Mouse (Mus musculus) embryo, embryonic 10.5 days (tissue): ENCODE data around the gene Dck.

Source experiments
- DNase-seq: peaks from one replicate; pipeline ENCODE4 v3.0.0-alpha.2; 2015; ENCODE audit warnings: low spot score

The Dck gene

DNA sequence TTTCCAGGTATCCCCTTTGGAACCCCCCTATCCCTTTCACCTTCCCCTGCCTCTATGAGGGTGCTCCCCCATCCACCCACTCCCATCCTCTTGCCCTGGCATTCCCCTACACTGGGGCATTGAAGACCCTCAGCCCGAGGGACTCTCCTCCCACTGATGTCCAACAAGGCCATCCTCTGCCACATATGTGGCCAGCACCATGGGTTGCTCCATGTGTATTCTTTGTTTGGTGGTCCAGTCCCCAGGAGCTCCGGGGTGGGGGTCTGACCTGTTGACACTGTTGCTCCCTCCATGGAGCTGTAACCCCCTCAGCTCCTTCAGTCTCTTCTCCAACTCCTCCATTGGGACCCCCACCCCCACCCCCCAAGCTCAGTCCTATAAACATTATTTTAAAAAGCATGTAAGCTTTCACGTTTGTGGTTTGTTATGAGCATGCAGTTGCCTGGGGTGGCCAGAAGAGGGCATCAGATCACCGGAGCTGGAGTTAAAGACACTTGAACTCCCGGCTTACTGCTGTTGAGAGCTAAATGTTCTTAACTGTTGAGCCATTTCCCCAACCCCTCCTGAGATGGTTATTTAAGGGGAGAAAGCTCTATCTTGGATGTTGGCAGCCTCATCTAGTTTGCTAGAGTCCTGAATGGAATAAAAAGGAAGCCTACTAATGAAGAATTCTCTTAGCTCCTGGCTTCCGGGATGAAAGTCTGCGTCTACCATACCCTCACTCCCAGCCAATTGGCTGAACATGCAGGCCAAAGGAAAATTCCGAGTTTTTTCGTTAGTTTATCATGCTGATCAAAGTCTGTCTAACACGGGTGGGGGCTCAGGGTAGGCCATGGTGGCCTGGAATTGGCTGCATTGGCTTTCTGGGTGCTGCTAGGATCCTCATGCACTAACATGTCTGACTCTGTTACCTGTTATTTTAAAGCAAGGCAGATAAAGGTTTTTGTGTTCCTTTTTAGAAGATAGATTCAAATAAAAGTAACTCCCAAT lies 26.8 kb downstream of the Dck start:
- peak; percentile 79 for DNase-seq

DNA sequence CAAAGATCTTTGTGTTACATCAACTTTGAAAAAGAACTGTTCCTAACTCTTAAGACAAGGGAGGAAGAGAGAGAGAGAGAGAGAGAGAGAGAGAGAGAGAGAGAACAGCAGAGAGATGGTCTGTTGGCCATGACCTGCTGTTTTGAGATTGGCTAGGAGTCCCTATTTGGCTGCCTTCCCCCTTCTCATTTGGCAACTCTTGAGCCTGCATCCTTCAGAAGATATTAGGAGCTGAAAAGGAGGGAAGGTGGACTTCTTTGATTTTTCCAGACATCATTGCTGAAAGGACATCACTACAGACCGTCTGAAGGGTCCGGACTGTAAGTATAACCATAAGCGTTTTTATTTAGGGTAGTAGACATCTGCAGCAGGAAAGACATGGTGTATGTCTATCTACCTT lies 28.9 kb downstream of the Dck start:
- DNase-seq: no peak

DNA sequence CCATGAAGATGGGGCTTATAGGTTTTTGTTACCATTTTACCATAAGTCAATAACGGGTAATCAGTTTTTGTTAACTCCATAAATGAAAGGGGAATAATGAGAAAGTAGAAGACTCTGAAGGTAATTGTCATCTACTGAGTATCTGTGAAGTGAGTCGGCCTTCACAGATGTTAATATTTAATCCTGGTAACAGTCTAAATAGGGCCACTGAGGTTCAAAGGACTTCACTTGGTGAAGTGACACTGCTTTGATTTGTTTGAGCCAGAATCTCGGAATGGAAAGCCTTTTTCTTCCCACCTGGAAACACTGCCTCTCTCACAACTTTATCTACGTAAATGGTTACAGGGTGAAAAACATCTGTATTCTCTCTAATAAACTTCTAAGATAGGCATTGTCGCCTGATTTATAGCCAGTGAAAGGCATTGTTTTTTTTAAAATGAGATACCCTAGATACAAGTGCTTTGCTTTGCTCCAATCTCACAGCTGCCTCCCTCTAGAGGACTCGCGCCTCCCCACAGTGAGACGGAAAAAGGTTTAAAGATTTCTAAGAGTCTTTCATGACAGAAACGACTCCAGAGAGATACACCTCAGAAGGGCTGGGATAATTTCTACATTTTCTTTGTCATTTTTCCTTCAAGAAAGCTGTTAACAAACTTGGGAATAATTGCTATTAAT lies 31.3 kb downstream of the Dck start:
- DNase-seq: no peak

DNA sequence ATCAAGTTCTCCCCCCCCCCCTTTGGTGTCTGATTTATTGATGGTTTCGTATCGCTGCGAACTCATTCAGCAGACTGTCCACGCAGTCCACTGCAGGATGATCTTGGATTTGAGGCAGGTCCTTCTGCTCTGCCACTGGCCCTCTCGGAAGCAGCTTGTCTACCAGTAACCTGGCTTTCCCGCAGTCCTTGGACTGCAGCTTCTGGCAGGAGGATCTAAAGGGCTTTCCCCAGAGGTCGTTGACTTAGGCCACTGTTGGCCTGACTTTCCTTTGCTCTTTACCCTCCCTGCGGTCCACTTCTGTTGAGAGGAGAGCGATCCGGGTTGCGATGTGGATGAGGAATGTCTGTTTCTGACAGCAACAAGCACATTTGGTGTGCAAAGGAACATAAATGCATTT lies 31.8 kb downstream of the Dck start:
- peak; percentile 9 for DNase-seq

- no peak for DNase-seq
Observed at GRCm38 (mm10) chr5:88797121-88797520, 32.3 kb downstream of the Dck start.

DNA sequence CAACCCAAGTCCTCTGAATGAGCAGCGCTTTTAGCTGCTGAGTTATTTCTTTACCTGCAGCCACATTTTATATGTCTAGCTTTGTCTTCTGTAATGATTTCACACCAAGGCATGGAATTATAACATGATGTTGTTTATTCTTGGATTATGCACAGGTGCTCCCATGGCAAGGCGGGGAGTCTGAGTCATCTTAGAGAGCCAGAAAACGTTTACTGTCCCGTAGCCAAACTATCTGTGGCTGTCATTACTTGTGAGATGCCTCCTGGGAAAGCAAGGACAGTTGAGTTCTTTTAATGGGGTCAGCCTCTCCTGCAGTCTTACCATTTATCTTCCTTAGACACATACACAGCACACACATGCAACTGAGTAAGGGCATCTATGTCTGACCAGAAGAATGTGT lies 40.8 kb downstream of the Dck start:
- no peak for DNase-seq

DNA sequence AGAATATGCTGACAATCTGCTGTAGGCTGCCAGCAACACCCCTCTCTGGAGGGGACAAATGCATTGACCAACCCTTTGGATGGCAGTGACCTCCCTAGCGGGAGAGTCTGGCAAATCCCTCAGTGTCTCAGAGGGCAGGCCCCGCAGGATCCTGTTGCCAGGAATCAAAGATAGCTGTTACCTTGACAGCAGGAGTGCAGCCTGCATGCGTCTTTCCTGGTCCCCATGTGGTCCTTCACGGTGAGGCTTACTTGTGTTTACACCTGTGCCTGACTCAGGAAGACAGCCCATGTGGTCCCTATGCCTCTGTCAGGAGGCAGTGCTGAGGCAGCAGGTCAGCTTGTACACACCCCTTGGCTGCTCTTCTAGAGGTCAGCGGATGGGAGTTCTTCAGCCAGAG lies 41.5 kb downstream of the Dck start:
- DNase-seq: no peak

GRCm38 (mm10) chr5:88807342-88807741 lies 42.5 kb downstream of the Dck start:
- DNase-seq: no peak

- DNase-seq: no peak
Observed at GRCm38 (mm10) chr5:88813188-88813587, 48.4 kb downstream of the Dck start.

GRCm38 (mm10) chr5:88814552-88814951 lies 49.8 kb downstream of the Dck start:
- DNase-seq: no peak

GRCm38 (mm10) chr5:88821542-88821941 lies 56.7 kb downstream of the Dck start:
- DNase-seq: no peak

DNA sequence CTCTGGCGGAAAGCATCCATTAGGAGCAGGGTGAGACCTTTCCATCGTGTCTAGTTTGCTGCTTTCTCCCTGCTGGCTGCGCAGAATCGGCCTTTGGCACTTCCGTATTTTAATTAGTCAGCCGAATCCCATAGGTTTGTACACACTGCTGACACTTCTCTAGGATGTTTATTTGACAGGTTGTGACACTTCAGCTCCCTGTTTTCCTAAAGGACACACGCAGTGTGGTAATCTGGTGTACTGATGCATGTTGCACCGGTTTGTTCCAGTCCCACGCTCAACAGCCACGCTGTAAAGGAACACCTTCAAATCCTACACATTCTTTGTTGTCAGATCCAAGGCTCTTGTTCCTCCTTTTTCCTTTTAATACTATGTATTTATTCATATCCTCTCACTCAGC lies 60.0 kb downstream of the Dck start:
- DNase-seq: no peak

GRCm38 (mm10) chr5:88829835-88830571 lies 65.2 kb downstream of the Dck start:
- no peak for DNase-seq

GRCm38 (mm10) chr5:88830880-88831279 lies 66.1 kb downstream of the Dck start:
- no peak for DNase-seq

DNA sequence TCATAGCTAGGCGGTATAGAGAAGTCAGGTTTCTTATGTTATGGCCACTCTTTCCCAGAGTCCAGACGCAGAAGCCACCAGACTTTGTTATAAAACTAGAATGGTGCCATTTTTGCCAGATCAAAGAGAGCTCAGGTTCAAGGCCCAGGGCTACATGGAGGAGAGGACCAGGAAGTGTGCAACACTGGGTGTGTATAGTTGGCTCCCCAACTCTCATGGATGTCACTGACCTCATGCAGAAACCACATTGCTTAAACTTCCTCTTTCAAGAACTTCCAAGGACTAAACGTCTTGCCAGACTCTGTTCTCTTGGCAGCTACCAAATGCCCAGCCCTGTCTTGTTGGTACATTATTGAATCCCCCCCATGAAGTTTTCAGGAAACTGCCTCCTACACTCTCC lies 67.1 kb downstream of the Dck start:
- no peak for DNase-seq
